8 mouse cellular contexts compared by ENCODE assay signal in the genomic region with DNA sequence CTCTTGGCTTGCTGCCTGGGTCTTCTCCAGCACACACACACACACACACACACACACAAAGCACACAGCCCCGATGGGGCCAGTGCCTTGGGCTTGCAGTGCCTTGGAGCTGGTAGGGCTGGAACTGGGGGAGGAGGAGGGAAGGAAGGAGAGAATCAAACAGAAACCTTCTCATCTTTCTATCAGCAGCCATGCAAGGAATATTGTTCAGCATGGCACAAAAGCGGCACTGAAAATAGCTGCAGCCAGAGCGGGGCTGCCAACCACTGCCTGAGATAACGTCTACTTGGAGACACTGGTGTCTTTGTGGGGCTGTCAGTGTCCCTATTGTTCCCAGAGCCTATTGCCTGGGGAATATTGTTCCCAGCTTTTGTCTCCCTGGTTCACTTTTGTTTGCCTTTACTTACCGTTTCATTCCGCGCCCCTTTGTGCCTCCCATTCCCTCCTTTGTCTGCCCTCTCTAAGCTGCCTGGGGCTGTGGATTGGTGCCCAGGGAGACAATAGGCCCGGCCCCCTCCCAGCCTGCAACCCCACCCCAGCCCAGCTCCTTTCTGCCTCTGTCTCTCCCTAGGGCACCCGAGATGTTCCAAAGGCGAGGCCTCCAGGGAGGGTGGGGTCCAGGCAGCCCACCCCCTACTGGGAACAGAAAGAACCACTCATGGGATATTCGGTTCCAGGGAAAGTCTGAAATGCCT.
DNase-seq lines count a peak whose midpoint lies in the region; ATAC-seq and TF ChIP-seq lines count a peak whose summit lies in the region.

No protein-coding gene starts in this region.

- in situ Hi-C loops in ES-E14 (cut with MboI; ENCODE audit: low sequenced_read_pairs in 2 of 2, unreplicated experiment in 2 of 2): no loop called here

- peak overlapping the region; percentile 80 for H3K4me2 ChIP-seq in liver, embryonic 11.5 days

- peaks cover 7 to 27% of the 10 kb centered on the region in 2 experiments for H3K4me1 ChIP-seq in ES-E14 (ENCODE audit: control insufficient read depth in 2 of 2, insufficient read depth in 2 of 2, low read length in 2 of 2, poor library complexity in 1 of 2)
- H3K4me1 ChIP-seq in heart, embryonic 10.5 days: peaks cover 24% of the 10 kb centered on the region
- H3K4me1 ChIP-seq in liver, embryonic 11.5 days (replicated peaks; ENCODE audit: control insufficient read depth, insufficient read depth, low read length): peaks cover 11% of the 10 kb centered on the region

- no peaks in the 10 kb centered on the region for H3K27me3 ChIP-seq in heart, embryonic 10.5 days (ENCODE audit: insufficient read depth, poor library complexity, severe bottlenecking)
- no peaks in the 10 kb centered on the region for H3K27me3 ChIP-seq in liver, embryonic 11.5 days (replicated peaks; ENCODE audit: control insufficient read depth, insufficient read depth, low read length)

- H3K9me3 ChIP-seq in ES-E14 (ENCODE audit: control insufficient read depth, insufficient read depth, low read depth, low read length): no peaks in the 10 kb centered on the region
- no peaks in the 10 kb centered on the region for H3K9me3 ChIP-seq in heart, embryonic 10.5 days
- no peaks in the 10 kb centered on the region for H3K9me3 ChIP-seq in liver, embryonic 11.5 days (ENCODE audit: control insufficient read depth, low read length)

- no peak; the same call in 1 of the 2 replicates for ATAC-seq in liver, embryonic 11.5 days (replicated peaks; ENCODE audit: low FRiP score)

- DNase-seq in ES-E14 (ENCODE audit: low read depth, low spot score): peak; percentile 92
- peak; percentile 87 for DNase-seq in embryo, embryonic 10.5 days (ENCODE audit: low spot score)
- DNase-seq in heart, embryonic 10.5 days (ENCODE audit: low spot score): peak; percentile 79
- DNase-seq in kidney, postnatal 36 days: peak; percentile 17 to 29
- DNase-seq in liver, embryonic 11.5 days (ENCODE audit: low spot score): peak; percentile 46
- DNase-seq in neural tube, embryonic 10.5 days (ENCODE audit: extremely low spot score, low spot score): peak; percentile 78
- DNase-seq in thymus, postnatal 25 days: peak; percentile 2
- DNase-seq in MN1 (ENCODE audit: low spot score): no peak

- H3K36me3 ChIP-seq in ES-E14 (ENCODE audit: control insufficient read depth, insufficient read depth, low read length, poor library complexity, severe bottlenecking): no peaks in the 10 kb centered on the region
- no peaks in the 10 kb centered on the region for H3K36me3 ChIP-seq in heart, embryonic 10.5 days
- no peaks in the 10 kb centered on the region for H3K36me3 ChIP-seq in liver, embryonic 11.5 days (ENCODE audit: control insufficient read depth, insufficient read depth, low read length)

- peak overlapping the region; percentile 45 to 49 for H3K4me3 ChIP-seq in ES-E14 (ENCODE audit: insufficient read depth in 1 of 2, low read depth in 1 of 2, low read length in 2 of 2, poor library complexity in 1 of 2, severe bottlenecking in 1 of 2)
- H3K4me3 ChIP-seq in heart, embryonic 10.5 days: peak overlapping the region; percentile 64
- peak overlapping the region; percentile 32 for H3K4me3 ChIP-seq in liver, embryonic 11.5 days (ENCODE audit: low read depth, low read length)

- whole genome bisulfite sequencing in heart, embryonic 10.5 days: 4% methylated on average over 11 of the region's 11 CpGs
- 12% methylated on average over 11 of the region's 11 CpGs for WGBS in liver, embryonic 11.5 days

- peak overlapping the region; percentile 46; the same call in 1 of the 2 replicates for H3K9ac ChIP-seq in ES-E14 (ENCODE audit: insufficient read depth, low read depth, low read length, poor library complexity, severe bottlenecking)
- H3K9ac ChIP-seq in liver, embryonic 11.5 days (ENCODE audit: low read depth, low read length): peak overlapping the region; percentile 47

- H3K27ac ChIP-seq in ES-E14 (ENCODE audit: insufficient read depth, low read depth, low read length, poor library complexity, severe bottlenecking): peak overlapping the region; percentile 99
- H3K27ac ChIP-seq in heart, embryonic 10.5 days: peak overlapping the region; percentile 91
- peak overlapping the region; percentile 59 for H3K27ac ChIP-seq in liver, embryonic 11.5 days (ENCODE audit: low read depth, low read length)

TF ChIP-seq in ES-E14, 5 proteins besides CTCF, POLR2A, EP300 and RAD21:
- TF ChIP-seq CHD2 (IDR thresholded peaks at IDR 0.05; ENCODE audit: low read depth, low read length) (no peak; the same call in 1 of the 2 replicates), ZC3H11A (IDR thresholded peaks at IDR 0.05; ENCODE audit: borderline replicate concordance, low read depth, low read length) (no peak), ZNF384 (IDR thresholded peaks at IDR 0.05; ENCODE audit: low read depth, low read length) (no peak), HCFC1 (IDR thresholded peaks at IDR 0.05; ENCODE audit: borderline replicate concordance, insufficient read depth, low read length) (no peak), MAFK (IDR thresholded peaks at IDR 0.05; ENCODE audit: insufficient read depth, low read depth, low read length) (no peak)
TF ChIP-seq in ES-E14: peak in this region for 0.
